Mouse (Mus musculus) kidney, postnatal 4 days (tissue): ENCODE data around the gene Neil1.

Source experiments
- DNase-seq, 2 experiments: peaks; one replicate each; pipeline ENCODE4 v3.0.0; 2021; ENCODE audit warnings: mixed read lengths in 2 of 2

Neil1 gene

GRCm38 (mm10) chr9:57138507-57138906, 9.6 kb downstream of the Neil1 start:
- DNase-seq: no peak

- DNase-seq: no peak
Measured at GRCm38 (mm10) chr9:57137777-57138176, 10.3 kb downstream of the Neil1 start.

GRCm38 (mm10) chr9:57137246-57137645, 10.9 kb downstream of the Neil1 start:
- no peak for DNase-seq

- peak; percentile 98 for DNase-seq
Measured at GRCm38 (mm10) chr9:57130577-57131433, 17.3 kb downstream of the Neil1 start, which contains the start of gene Man2c1. TSS of gene Man2c1 (plus strand) at chr9:57130690.

- no peak for DNase-seq
Measured at GRCm38 (mm10) chr9:57129641-57130040, 18.5 kb downstream of the Neil1 start.

- peak; percentile 21 to 24 for DNase-seq
Measured at GRCm38 (mm10) chr9:57117261-57117755, 30.8 kb downstream of the Neil1 start.
